Mouse (Mus musculus): ENCODE measurements at regions not wholly inside any gene's neighbourhood (a gene's known extent, or its start where the extent isn't known, plus 50 kb on each side); places are given as distances from the start of the nearest gene placed in this dataset.

DNA sequence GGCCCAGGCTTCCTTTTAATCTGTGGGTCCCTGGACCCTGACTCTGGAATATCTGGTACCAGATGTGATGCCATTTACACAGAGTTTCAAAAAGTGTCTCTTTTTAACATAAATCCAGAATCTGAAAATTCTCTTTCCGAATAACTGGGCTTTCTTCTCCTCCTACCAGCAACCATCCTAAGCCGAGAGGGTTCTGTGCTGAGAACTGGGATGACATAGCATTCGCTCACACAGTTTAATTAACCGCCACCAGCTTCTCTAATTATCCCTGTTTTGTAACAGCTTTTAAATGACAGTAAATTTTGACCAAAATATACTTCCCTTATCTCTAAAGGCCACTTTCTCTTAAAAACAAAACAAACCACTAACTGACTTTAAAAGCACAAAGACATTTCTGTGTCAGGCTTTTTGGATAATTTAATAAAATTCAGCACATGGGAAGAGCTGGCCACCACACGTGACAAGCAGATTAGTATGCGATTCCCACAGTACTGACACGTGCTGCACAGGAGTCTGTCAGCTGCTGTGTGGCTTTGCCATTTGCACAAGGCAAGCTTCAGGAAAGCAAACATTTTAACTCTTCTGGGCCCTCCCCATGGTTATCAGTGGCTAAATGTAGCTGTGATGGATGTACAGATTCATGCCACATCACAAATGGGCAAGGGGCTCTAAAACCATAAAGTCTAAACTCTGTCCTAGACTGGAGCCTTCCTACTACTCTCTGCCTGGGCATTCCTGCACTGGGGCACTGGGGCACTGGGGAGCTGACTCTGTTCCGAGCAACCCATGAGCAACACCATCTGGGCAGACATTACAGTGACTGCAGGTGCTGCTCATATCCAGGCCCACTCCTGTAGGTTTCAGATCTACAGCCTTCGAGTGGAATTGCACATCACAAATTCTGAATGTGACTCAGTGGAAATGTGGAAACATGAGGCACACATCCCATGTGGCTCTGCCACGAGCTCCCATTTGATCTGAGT lies 263.1 kb upstream of the Zfp637 start:
- H3K36me3 ChIP-seq, result no peaks in the 10 kb centered on the region
- H3K9me3 ChIP-seq, result no peaks in the 10 kb centered on the region
- no peak overlapping the region for H3K4me3 ChIP-seq
- peaks cover 19% of the 10 kb centered on the region for H3K4me1 ChIP-seq
- DNase-seq (ENCODE audit: low spot score), result peak; percentile 45
- H3K27me3 ChIP-seq (ENCODE audit: insufficient read depth, poor library complexity, severe bottlenecking), result no peaks in the 10 kb centered on the region
- H3K27ac ChIP-seq, result no peak overlapping the region
- 77% methylated on average over 10 of the region's 10 CpGs for WGBS

DNA sequence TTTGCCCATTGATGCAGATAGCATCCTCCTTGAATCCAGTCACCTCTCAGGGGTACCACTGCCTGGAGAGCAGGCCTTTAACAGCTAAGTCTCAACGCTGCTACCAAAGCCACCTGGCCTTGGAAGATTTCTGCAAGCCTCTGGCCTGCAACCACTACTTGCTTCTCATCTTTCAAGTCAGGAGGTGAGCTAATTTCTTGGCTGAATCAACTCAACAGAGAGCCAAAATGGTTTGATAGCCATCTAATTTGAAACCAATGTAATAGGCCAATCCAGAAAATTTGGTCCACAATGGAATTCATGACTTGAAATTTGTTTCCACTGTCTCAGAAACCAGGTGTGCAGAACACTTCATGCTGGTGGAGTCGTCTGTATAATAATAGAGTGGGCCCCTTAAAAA lies 260.0 kb upstream of the Zfp637 start:
- H3K27ac ChIP-seq, result no peak overlapping the region
- no peaks in the 10 kb centered on the region for H3K9me3 ChIP-seq
- no peak overlapping the region for H3K4me3 ChIP-seq
- H3K27me3 ChIP-seq (ENCODE audit: insufficient read depth, poor library complexity, severe bottlenecking), result no peaks in the 10 kb centered on the region
- WGBS, result 72% methylated on average over 2 of the region's 2 CpGs
- H3K36me3 ChIP-seq, result no peaks in the 10 kb centered on the region
- H3K4me1 ChIP-seq, result no peaks in the 10 kb centered on the region
- peak; percentile 57 for DNase-seq (ENCODE audit: low spot score)

- whole genome bisulfite sequencing, result 87% methylated on average over 11 of the region's 11 CpGs
- Histone ChIP-seq H3K9me3 (no peaks in the 10 kb centered on the region), H3K4me1 (no peaks in the 10 kb centered on the region), H3K27me3 (ENCODE audit: insufficient read depth, poor library complexity, severe bottlenecking) (no peaks in the 10 kb centered on the region), H3K36me3 (no peaks in the 10 kb centered on the region), H3K4me3 (no peak overlapping the region), H3K27ac (no peak overlapping the region)
- DNase-seq (ENCODE audit: low spot score), result no peak
Measured at GRCm38 (mm10) chr6:117583121-117583520, 257.9 kb upstream of the Zfp637 start.

DNA sequence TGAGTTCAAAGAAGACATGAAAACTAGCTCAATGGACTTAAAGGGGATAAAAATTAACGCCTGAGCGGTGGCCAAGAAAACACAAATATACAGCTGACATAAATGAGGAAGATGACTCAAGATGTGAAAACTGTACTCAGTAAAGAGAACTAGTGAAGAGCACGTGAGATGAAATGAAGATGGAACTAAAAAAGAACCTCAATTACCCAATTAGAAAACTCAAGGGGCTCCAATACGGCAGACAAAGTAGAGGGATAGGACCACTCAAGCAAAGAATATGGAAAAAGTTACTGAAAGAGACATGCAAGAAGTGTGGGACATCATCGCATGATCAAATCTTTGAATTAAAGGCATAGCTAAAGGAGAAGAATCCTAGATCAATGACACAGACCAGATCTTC lies 256.4 kb upstream of the Zfp637 start:
- DNase-seq (ENCODE audit: low spot score), result no peak
- WGBS, result 91% methylated on average over 5 of the region's 5 CpGs
- Histone ChIP-seq H3K27me3 (ENCODE audit: insufficient read depth, poor library complexity, severe bottlenecking) (no peaks in the 10 kb centered on the region), H3K4me3 (no peak overlapping the region), H3K9me3 (no peaks in the 10 kb centered on the region), H3K36me3 (no peaks in the 10 kb centered on the region), H3K4me1 (no peaks in the 10 kb centered on the region), H3K27ac (no peak overlapping the region)

DNA sequence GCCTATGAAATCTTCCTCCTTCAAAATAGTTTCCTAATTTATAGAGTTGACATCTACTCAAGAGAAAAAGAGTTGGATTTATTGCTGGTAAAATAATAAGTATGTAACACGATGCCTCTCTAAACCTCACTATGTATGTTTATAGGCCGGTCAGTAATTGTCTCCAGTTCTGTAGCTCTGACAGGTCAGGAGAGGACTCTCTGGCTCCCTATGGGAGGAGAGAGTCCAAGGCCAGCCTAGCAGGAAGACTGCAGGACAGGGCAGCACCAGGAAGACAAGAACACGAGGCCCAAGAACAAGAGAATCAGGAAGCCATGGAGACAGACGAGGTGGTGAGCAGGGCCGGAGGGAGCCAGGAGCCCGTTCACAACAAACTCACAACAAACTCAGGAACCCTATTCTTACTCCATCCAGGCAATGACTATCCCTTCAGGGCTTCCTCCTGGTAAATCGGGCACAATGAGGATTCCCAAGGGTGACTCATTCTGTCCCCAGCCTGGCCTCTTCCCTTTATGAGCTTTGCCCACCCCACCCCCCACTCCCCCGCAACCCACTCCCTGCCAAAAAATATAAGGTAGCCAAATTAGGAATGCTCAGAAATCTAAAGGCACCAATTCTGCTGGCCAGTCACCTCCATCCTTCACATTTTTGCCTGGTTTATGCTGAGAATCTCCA lies 244.7 kb upstream of the Zfp637 start:
- no peak overlapping the region for H3K4me3 ChIP-seq
- H3K9me3 ChIP-seq, result no peaks in the 10 kb centered on the region
- H3K27me3 ChIP-seq (ENCODE audit: insufficient read depth, poor library complexity, severe bottlenecking), result no peaks in the 10 kb centered on the region; the same call in 1 of the 2 replicates
- peak; percentile 68 for DNase-seq (ENCODE audit: low spot score)
- H3K27ac ChIP-seq, result no peak overlapping the region
- WGBS, result 80% methylated on average over 8 of the region's 8 CpGs
- H3K4me1 ChIP-seq, result no peaks in the 10 kb centered on the region
- no peaks in the 10 kb centered on the region for H3K36me3 ChIP-seq

DNA sequence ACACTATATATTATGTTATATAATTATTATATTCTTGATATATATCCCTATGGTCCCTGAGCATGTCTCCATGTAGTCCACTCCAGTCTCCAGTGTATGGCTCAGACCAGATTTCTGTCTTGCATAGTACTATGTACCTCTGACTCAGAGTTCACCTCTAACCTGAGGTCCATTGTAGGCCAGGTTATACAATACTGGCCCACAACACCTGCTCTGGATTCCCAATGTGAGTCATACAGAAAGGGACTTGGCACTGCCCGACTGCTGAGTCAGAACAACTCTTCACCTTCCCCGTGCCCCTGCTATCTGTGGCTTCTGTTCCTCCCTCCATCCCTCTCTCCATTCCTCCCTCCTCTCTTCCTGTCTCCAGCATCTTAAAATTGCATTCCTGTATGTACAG lies 236.1 kb upstream of the Zfp637 start:
- no peak overlapping the region for H3K27ac ChIP-seq
- peaks cover 26% of the 10 kb centered on the region for H3K4me1 ChIP-seq
- H3K27me3 ChIP-seq (ENCODE audit: insufficient read depth, poor library complexity, severe bottlenecking), result peaks cover 31% of the 10 kb centered on the region
- WGBS, result 62% methylated on average over 2 of the region's 2 CpGs
- H3K36me3 ChIP-seq, result no peaks in the 10 kb centered on the region
- no peak overlapping the region for H3K4me3 ChIP-seq
- peak; percentile 38 for DNase-seq (ENCODE audit: low spot score)
- H3K9me3 ChIP-seq, result peaks cover 10% of the 10 kb centered on the region

- WGBS, result 26% methylated on average over 4 of the region's 4 CpGs
- Histone ChIP-seq H3K4me3 (no peak overlapping the region), H3K4me1 (peaks cover 34% of the 10 kb centered on the region), H3K9me3 (peaks cover 10% of the 10 kb centered on the region), H3K36me3 (no peaks in the 10 kb centered on the region), H3K27ac (peak overlapping the region; percentile 56), H3K27me3 (ENCODE audit: insufficient read depth, poor library complexity, severe bottlenecking) (peaks cover 38% of the 10 kb centered on the region)
- DNase-seq (ENCODE audit: low spot score), result peak; percentile 72
Measured at GRCm38 (mm10) chr6:117605685-117606084, 235.3 kb upstream of the Zfp637 start.

DNA sequence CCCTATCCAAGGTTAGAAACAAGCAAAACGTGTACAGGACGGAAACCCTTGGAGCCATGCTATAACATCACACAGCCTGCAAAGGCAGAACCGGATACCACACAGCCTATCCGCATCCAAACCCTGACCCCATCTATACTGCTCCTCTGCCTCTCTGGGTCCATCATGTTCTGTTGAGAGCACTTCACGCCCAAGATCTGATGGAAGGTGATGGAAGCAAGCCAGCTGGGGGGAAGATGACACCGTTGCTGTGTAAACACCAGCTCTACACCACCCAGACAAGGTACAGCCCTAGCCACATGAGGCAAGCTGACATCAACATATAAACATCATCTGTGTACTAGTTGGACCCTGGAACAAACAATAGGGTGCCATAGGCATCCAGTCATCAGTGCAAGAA lies 234.8 kb upstream of the Zfp637 start:
- H3K36me3 ChIP-seq, result no peaks in the 10 kb centered on the region
- H3K9me3 ChIP-seq, result peaks cover 10% of the 10 kb centered on the region
- H3K4me1 ChIP-seq, result peaks cover 34% of the 10 kb centered on the region
- 72% methylated on average over 6 of the region's 6 CpGs for WGBS
- peaks cover 42% of the 10 kb centered on the region for H3K27me3 ChIP-seq (ENCODE audit: insufficient read depth, poor library complexity, severe bottlenecking)
- no peak overlapping the region for H3K4me3 ChIP-seq
- H3K27ac ChIP-seq, result peak overlapping the region; percentile 56
- DNase-seq (ENCODE audit: low spot score), result peak; percentile 67

DNA sequence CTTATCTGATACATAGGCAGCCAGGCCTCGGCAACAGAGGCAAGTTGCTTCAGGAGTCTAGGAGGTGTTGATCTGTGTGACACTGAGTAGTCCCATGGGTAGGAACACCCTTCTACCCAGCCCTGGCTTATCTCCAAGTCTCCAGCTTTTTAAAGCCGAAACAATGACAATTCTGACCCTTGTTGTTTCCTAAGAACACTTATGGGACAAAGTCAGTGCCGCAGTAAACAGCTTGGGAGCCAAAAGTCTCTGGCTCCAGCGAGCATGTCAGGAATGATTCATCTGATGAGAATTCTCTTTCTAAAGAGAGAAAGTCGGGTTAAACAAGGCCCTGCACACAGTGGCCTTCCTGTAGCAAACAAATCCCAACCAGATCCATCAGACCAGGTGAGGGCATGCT lies 234.0 kb upstream of the Zfp637 start:
- peak; percentile 54 for DNase-seq (ENCODE audit: low spot score)
- peaks cover 50% of the 10 kb centered on the region for H3K27me3 ChIP-seq (ENCODE audit: insufficient read depth, poor library complexity, severe bottlenecking)

DNA sequence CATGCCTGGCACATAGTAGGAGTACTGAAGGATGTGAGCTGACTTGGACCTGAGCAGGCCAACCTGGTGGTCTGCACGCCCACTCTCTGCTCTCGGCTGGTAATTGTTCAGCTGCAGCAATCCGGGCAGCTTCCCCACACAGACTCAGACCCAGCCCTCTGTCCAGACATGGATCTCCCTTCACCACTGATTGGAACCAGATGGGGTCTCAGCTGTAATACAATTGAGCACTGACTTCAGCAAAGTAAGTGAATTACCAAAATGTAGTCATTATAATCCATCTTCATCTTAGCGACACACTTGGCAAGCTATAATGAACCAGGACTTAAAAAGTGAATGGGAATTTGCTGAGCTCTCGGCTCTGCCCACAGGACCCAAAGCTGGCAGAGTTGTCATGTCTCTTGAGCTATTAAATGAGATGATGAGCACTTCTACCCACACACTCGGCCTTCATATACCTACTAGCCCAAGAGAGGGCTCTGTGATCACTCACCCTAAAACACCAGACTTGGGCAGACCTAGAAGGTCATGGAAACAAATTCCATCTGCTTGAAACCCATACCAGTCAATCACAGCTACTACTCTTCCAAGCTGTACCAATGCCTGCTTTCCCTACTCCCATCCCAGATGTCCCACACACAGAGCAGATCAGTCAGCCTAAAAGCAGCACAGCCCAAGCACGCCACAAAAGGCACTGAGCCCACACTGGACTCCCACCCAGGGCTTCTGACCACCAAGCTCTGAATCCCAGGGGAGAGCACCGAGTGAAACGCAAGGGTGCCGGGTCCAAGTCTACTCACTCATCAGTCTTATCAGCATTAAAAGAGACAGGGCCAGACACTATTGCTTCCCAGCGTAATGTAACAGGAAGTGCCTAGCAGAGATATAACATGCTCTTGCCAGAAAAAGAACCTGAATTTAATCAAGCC lies 231.2 kb upstream of the Zfp637 start:
- Histone ChIP-seq H3K27ac (no peak overlapping the region; the same call in none of the 2 replicates), H3K36me3 (no peaks in the 10 kb centered on the region), H3K4me1 (peaks cover 37% of the 10 kb centered on the region), H3K27me3 (ENCODE audit: insufficient read depth, poor library complexity, severe bottlenecking) (peaks cover 78% of the 10 kb centered on the region), H3K9me3 (peaks cover 4% of the 10 kb centered on the region; the same call in 1 of the 2 replicates), H3K4me3 (no peak overlapping the region)
- WGBS, result 53% methylated on average over 11 of the region's 11 CpGs
- DNase-seq (ENCODE audit: low spot score), result peak; percentile 71

More for the DNA sequence above, 234.0 kb upstream of the Zfp637 start:
- Histone ChIP-seq H3K9me3 (peaks cover 10% of the 10 kb centered on the region), H3K36me3 (no peaks in the 10 kb centered on the region), H3K4me3 (no peak overlapping the region), H3K4me1 (peaks cover 34% of the 10 kb centered on the region), H3K27ac (no peak overlapping the region)
- WGBS, result 39% methylated on average over 5 of the region's 5 CpGs

GRCm38 (mm10) chr6:117611281-117611680 lies 229.7 kb upstream of the Zfp637 start:
- WGBS, result 82% methylated on average over 10 of the region's 10 CpGs
- peaks cover 4% of the 10 kb centered on the region; the same call in 1 of the 2 replicates for H3K9me3 ChIP-seq
- no peaks in the 10 kb centered on the region for H3K36me3 ChIP-seq
- H3K4me3 ChIP-seq, result no peak overlapping the region
- H3K27me3 ChIP-seq (ENCODE audit: insufficient read depth, poor library complexity, severe bottlenecking), result peaks cover 89% of the 10 kb centered on the region
- H3K27ac ChIP-seq, result no peak overlapping the region
- DNase-seq (ENCODE audit: low spot score), result peak; percentile 13
- H3K4me1 ChIP-seq, result peaks cover 22% of the 10 kb centered on the region

DNA sequence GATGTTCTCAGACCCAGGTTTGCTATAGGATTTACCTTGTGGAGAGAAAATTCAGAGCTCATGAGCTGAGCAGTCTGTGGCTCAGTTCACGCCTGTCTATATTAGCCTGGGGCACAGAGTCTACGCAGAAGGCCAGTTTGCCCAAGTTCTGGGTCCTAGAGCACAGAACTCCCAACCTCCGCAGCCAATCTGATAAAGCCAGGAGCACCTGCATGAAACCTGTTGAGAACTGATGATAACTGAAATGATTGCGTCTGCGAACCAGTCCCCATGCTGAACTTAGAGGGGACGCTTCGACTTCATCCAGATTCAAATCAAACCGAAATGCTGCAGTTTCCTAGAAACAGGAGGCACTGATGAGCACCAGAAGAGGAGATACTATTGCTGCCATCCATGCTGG lies 229.0 kb upstream of the Zfp637 start:
- peaks cover 4% of the 10 kb centered on the region; the same call in 1 of the 2 replicates for H3K9me3 ChIP-seq
- H3K27me3 ChIP-seq (ENCODE audit: insufficient read depth, poor library complexity, severe bottlenecking), result peaks cover 92% of the 10 kb centered on the region
- DNase-seq (ENCODE audit: low spot score), result peak; percentile 58
- H3K36me3 ChIP-seq, result no peaks in the 10 kb centered on the region
- H3K4me3 ChIP-seq, result no peak overlapping the region
- peaks cover 17% of the 10 kb centered on the region for H3K4me1 ChIP-seq
- 85% methylated on average over 8 of the region's 8 CpGs for WGBS
- H3K27ac ChIP-seq, result no peak overlapping the region

Measured in heart, embryonic 10.5 days (tissue).